Mouse (Mus musculus) kidney, embryonic 15.5 days (tissue): ENCODE data around the gene Prkca. TPM values are rescaled to one million over a fixed set of nuclear protein-coding genes. Genes with fewer than 3 reads are reported as not detected.

Experiments
- ATAC-seq: fragments of 200-750 bp; cut with Nextera tagmentation; replicated peaks from 2 replicates; pipeline ENCODE4 v1.8.0; 2017; ENCODE audit warnings: moderate TSS enrichment; ENCODE audit not compliant: low FRiP score
- H3K27ac ChIP-seq: fragments of 300-500 bp; sonication (generic); 2 replicates; pipeline ENCODE4 v1.5.1; 2015; ENCODE audit warnings: mild to moderate bottlenecking, inconsistent platforms
- H3K27me3 ChIP-seq: fragments of 300-500 bp; sonication (generic); 2 replicates; pipeline ENCODE4 v1.6.1; 2015; ENCODE audit warnings: inconsistent platforms
- H3K36me3 ChIP-seq: fragments of 300-500 bp; sonication (generic); 2 replicates; pipeline ENCODE4 v1.6.1; 2015; ENCODE audit warnings: inconsistent platforms
- H3K4me1 ChIP-seq: fragments of 300-500 bp; sonication (generic); 2 replicates; pipeline ENCODE4 v1.6.1; 2015; ENCODE audit warnings: inconsistent platforms
- H3K4me2 ChIP-seq: fragments of 300-500 bp; sonication (generic); 2 replicates; pipeline ENCODE4 v1.6.1; 2015; ENCODE audit warnings: moderate library complexity, mild to moderate bottlenecking, inconsistent platforms
- H3K4me3 ChIP-seq: fragments of 300-500 bp; sonication (generic); replicated peaks from 2 replicates; pipeline ENCODE4 v1.5.1; 2015; ENCODE audit warnings: mild to moderate bottlenecking, inconsistent platforms
- H3K9ac ChIP-seq: fragments of 300-500 bp; sonication (generic); 2 replicates; pipeline ENCODE4 v1.6.1; 2015; ENCODE audit warnings: mild to moderate bottlenecking, inconsistent platforms
- H3K9me3 ChIP-seq: fragments of 300-500 bp; sonication (generic); replicated peaks from 2 replicates; pipeline ENCODE4 v1.6.1; 2016; ENCODE audit warnings: inconsistent platforms
- WGBS: fragments of 180-500 bp; shearing (Covaris S2); methylation state at CpG from one replicate; pipeline ENCODE4 v1.1.7; 2015; ENCODE audit warnings: mixed read lengths; 5-methylcytosine and 5-hydroxymethylcytosine counted together
- polyA plus RNA-seq: library from polyadenylated mRNA; unstranded; fragments of >200 nt; fragmentation: Nextera tagmentation; extraction: Ambion mirVana; gene quantifications from 2 replicates; pipeline ENCODE4 v1.2.1, GENCODE M21; 2015

Prkca gene
- polyA plus RNA-seq, 1 experiment from 2014 or later = 7.4 TPM

GRCm38 (mm10) chr11:108251924-108252775, 91.6 kb downstream of the Prkca start:
- H3K27ac ChIP-seq = peak overlapping the region; percentile 77
- H3K9ac ChIP-seq = no peak overlapping the region
- no peak overlapping the region for H3K4me2 ChIP-seq
- 79% methylated on average over 7 of the region's 7 CpGs for WGBS
- no peaks in the 10 kb centered on the region for H3K9me3 ChIP-seq
- H3K36me3 ChIP-seq = no peaks in the 10 kb centered on the region
- ATAC-seq = no peak
- H3K4me1 ChIP-seq = peaks cover 70% of the 10 kb centered on the region
- H3K27me3 ChIP-seq = no peaks in the 10 kb centered on the region
- no peak overlapping the region for H3K4me3 ChIP-seq

- H3K36me3 ChIP-seq = no peaks in the 10 kb centered on the region
- H3K27me3 ChIP-seq = no peaks in the 10 kb centered on the region
- H3K4me1 ChIP-seq = peaks cover 67% of the 10 kb centered on the region
- ATAC-seq = peak; percentile 82
- peak overlapping the region; percentile 77 for H3K27ac ChIP-seq
- H3K4me3 ChIP-seq = no peak overlapping the region
- no peaks in the 10 kb centered on the region for H3K9me3 ChIP-seq
- H3K9ac ChIP-seq = no peak overlapping the region
- WGBS = 57% methylated on average over 13 of the region's 13 CpGs
- H3K4me2 ChIP-seq = 0 out of 2 replicates have a peak overlapping the region, but pooled peaks have one; percentile 19
Measured at GRCm38 (mm10) chr11:108250829-108251637, 92.7 kb downstream of the Prkca start.

GRCm38 (mm10) chr11:108250146-108250635, 93.5 kb downstream of the Prkca start:
- Histone ChIP-seq H3K9ac (no peak overlapping the region), H3K4me2 (no peak overlapping the region), H3K4me3 (no peak overlapping the region), H3K27me3 (no peaks in the 10 kb centered on the region), H3K4me1 (peaks cover 58% of the 10 kb centered on the region), H3K36me3 (no peaks in the 10 kb centered on the region), H3K9me3 (no peaks in the 10 kb centered on the region), H3K27ac (peak overlapping the region; percentile 77)
- no peak for ATAC-seq
- 45% methylated on average over 1 of the region's 1 CpGs for WGBS

- H3K27ac ChIP-seq = 0 out of 2 replicates have a peak overlapping the region, but pooled peaks have one; percentile 77
- no peak overlapping the region for H3K4me2 ChIP-seq
- no peak overlapping the region for H3K4me3 ChIP-seq
- no peak overlapping the region for H3K9ac ChIP-seq
- H3K9me3 ChIP-seq = no peaks in the 10 kb centered on the region
- no peak for ATAC-seq
- H3K27me3 ChIP-seq = no peaks in the 10 kb centered on the region
- H3K4me1 ChIP-seq = peaks cover 51% of the 10 kb centered on the region
- 54% methylated on average over 5 of the region's 5 CpGs for WGBS
- no peaks in the 10 kb centered on the region for H3K36me3 ChIP-seq
Measured at GRCm38 (mm10) chr11:108249487-108249886, 94.2 kb downstream of the Prkca start.

- Histone ChIP-seq H3K36me3 (no peaks in the 10 kb centered on the region), H3K9me3 (no peaks in the 10 kb centered on the region), H3K4me1 (peaks cover 46% of the 10 kb centered on the region), H3K9ac (no peak overlapping the region), H3K4me2 (no peak overlapping the region), H3K27me3 (no peaks in the 10 kb centered on the region), H3K4me3 (no peak overlapping the region), H3K27ac (no peak overlapping the region)
- 76% methylated on average over 3 of the region's 3 CpGs for WGBS
- ATAC-seq = no peak
Measured at GRCm38 (mm10) chr11:108249047-108249403, 94.7 kb downstream of the Prkca start.

GRCm38 (mm10) chr11:108248218-108249046, 95.3 kb downstream of the Prkca start:
- H3K36me3 ChIP-seq = no peaks in the 10 kb centered on the region
- no peaks in the 10 kb centered on the region for H3K27me3 ChIP-seq
- peaks cover 43% of the 10 kb centered on the region for H3K4me1 ChIP-seq
- no peak for ATAC-seq
- H3K9ac ChIP-seq = no peak overlapping the region
- H3K9me3 ChIP-seq = no peaks in the 10 kb centered on the region
- no peak overlapping the region for H3K27ac ChIP-seq
- H3K4me2 ChIP-seq = no peak overlapping the region
- WGBS = 75% methylated on average over 12 of the region's 12 CpGs
- H3K4me3 ChIP-seq = no peak overlapping the region

GRCm38 (mm10) chr11:108247121-108247863, 96.4 kb downstream of the Prkca start:
- H3K9ac ChIP-seq = no peak overlapping the region
- WGBS = 87% methylated on average over 10 of the region's 10 CpGs
- ATAC-seq = no peak
- H3K27ac ChIP-seq = no peak overlapping the region
- H3K4me3 ChIP-seq = no peak overlapping the region
- H3K36me3 ChIP-seq = no peaks in the 10 kb centered on the region
- no peak overlapping the region for H3K4me2 ChIP-seq
- H3K27me3 ChIP-seq = no peaks in the 10 kb centered on the region
- no peaks in the 10 kb centered on the region for H3K9me3 ChIP-seq
- H3K4me1 ChIP-seq = peaks cover 33% of the 10 kb centered on the region

GRCm38 (mm10) chr11:108246267-108246702, 97.4 kb downstream of the Prkca start:
- Histone ChIP-seq H3K4me2 (no peak overlapping the region), H3K9me3 (no peaks in the 10 kb centered on the region), H3K36me3 (no peaks in the 10 kb centered on the region), H3K4me1 (peaks cover 24% of the 10 kb centered on the region), H3K27ac (no peak overlapping the region), H3K9ac (no peak overlapping the region), H3K4me3 (no peak overlapping the region), H3K27me3 (no peaks in the 10 kb centered on the region)
- whole genome bisulfite sequencing = 63% methylated on average over 4 of the region's 4 CpGs
- no peak for ATAC-seq

GRCm38 (mm10) chr11:108244241-108244640, 99.5 kb downstream of the Prkca start:
- Histone ChIP-seq H3K4me2 (no peak overlapping the region), H3K9ac (no peak overlapping the region), H3K36me3 (no peaks in the 10 kb centered on the region), H3K27ac (no peak overlapping the region), H3K9me3 (no peaks in the 10 kb centered on the region), H3K4me3 (no peak overlapping the region), H3K4me1 (peaks cover 14% of the 10 kb centered on the region), H3K27me3 (no peaks in the 10 kb centered on the region)
- ATAC-seq = no peak
- 58% methylated on average over 2 of the region's 2 CpGs for WGBS

- Histone ChIP-seq H3K36me3 (no peaks in the 10 kb centered on the region), H3K27me3 (no peaks in the 10 kb centered on the region), H3K4me2 (no peak overlapping the region), H3K4me1 (peaks cover 19% of the 10 kb centered on the region), H3K27ac (no peak overlapping the region), H3K4me3 (no peak overlapping the region), H3K9me3 (no peaks in the 10 kb centered on the region), H3K9ac (no peak overlapping the region)
- 28% methylated on average over 2 of the region's 2 CpGs for WGBS
- no peak for ATAC-seq
Measured at GRCm38 (mm10) chr11:108243633-108244032, 100.1 kb downstream of the Prkca start.

GRCm38 (mm10) chr11:108240924-108241498, 102.7 kb downstream of the Prkca start:
- ATAC-seq = no peak
- no peak overlapping the region for H3K27ac ChIP-seq
- no peaks in the 10 kb centered on the region for H3K9me3 ChIP-seq
- H3K36me3 ChIP-seq = no peaks in the 10 kb centered on the region
- no peak overlapping the region for H3K4me3 ChIP-seq
- no peaks in the 10 kb centered on the region for H3K27me3 ChIP-seq
- H3K4me1 ChIP-seq = peaks cover 43% of the 10 kb centered on the region
- H3K9ac ChIP-seq = no peak overlapping the region
- 61% methylated on average over 11 of the region's 11 CpGs for WGBS
- no peak overlapping the region for H3K4me2 ChIP-seq
